Mouse (Mus musculus): ENCODE data around the gene Rhbdl3.
A peak's percentile ranks its signal among the peaks of the same experiment; 100 is the strongest.
"Not testable (repeated sequence)": the region's sequence is repeated elsewhere in the genome, so short reads cannot be mapped to it uniquely, and the experiment has no call there.

Rhbdl3 gene

GRCm38 (mm10) chr11:80312565-80312964 lies 11.9 kb downstream of the Rhbdl3 start:
- no peak for DNase-seq (ENCODE audit: extremely low spot score)

- no peak for DNase-seq (ENCODE audit: extremely low spot score)
Observed at GRCm38 (mm10) chr11:80313462-80313861, 12.8 kb downstream of the Rhbdl3 start.

DNA sequence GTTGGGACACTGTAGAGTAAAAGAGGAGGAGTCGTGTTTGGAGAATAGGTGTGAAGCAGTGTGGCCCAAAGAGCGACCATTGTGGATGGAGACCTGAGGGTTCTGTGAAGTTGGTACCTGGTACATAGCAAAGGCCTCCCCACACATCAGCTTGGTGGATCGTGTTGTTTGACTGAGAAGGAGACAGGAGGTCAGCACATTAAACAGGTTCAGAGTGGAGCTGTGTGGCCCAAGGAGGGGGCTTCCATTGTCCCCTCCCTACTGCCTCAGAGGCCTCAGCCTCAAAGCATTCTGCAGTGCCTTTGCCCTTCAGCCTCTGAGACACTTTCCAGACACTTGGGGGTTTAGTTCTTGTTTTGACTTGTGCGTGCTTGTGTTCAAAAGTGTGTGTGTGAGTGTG lies 13.2 kb downstream of the Rhbdl3 start:
- DNase-seq (ENCODE audit: extremely low spot score): no peak

- DNase-seq (ENCODE audit: extremely low spot score): no peak
Observed at GRCm38 (mm10) chr11:80315743-80316639, 15.3 kb downstream of the Rhbdl3 start.

DNA sequence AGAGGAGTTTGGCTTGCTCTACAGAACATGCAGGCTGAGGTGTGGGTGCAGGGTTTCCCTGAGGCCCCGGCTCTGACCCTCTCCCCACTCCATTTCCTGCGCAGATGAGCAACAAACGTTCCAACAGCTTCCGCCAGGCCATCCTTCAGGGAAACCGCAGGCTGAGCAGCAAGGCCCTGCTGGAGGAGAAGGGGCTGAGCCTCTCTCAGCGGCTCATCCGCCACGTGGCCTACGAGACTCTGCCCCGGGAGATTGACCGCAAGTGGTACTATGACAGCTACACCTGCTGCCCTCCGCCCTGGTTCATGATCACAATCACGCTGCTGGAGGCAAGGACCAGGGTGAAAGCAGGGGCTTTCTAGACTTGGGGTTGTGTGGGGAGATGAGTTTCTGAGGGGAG lies 22.5 kb downstream of the Rhbdl3 start:
- no peak for DNase-seq (ENCODE audit: extremely low spot score)

- no peak for DNase-seq (ENCODE audit: extremely low spot score)
Observed at GRCm38 (mm10) chr11:80324636-80325035, 23.9 kb downstream of the Rhbdl3 start.

- no peak for DNase-seq (ENCODE audit: extremely low spot score)
Observed at GRCm38 (mm10) chr11:80332709-80333400, 32.1 kb downstream of the Rhbdl3 start.

DNA sequence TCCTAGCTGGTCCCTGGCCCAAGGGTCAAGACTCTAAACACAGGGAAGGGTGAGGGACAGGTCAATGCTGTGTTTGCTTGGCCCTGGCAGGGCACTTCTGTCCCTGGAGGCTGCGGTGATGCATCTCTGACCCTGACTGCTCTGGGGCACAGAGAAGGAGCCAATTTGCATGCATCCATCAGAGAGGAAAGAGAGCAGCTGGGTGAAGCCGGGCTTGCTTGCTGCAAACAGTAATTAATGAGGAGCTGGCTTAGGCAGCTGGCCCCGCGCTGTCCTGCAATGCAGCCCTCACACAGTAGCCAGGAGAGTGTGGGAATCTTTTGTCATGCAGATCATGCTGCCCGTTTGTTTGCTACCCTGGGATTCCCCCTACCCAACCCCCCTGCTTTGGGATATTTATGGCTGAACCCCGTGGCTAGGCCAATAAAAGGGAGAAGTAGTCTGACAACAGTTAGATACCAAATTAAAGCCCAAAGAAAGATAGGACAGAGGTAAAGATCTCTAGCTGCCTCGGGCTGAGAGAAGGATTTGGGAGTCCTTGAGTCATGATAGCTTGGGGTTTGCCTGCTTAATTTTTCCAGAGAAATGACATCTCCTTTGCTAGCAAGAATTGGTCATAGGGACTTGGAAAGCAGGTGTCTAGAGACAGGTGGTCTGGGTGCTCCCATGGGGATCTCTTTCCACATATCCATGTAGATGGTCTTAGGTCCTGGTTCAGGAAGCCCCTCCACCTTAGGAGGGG lies 35.1 kb downstream of the Rhbdl3 start:
- DNase-seq (ENCODE audit: extremely low spot score): peak; percentile 68

- DNase-seq (ENCODE audit: extremely low spot score): no peak
Observed at GRCm38 (mm10) chr11:80336351-80336730, 35.6 kb downstream of the Rhbdl3 start.

GRCm38 (mm10) chr11:80342482-80342881 lies 41.8 kb downstream of the Rhbdl3 start:
- DNase-seq (ENCODE audit: extremely low spot score): peak; percentile 12

- DNase-seq (ENCODE audit: extremely low spot score): peak; percentile 76
Observed at GRCm38 (mm10) chr11:80351832-80352430, 51.2 kb downstream of the Rhbdl3 start.

GRCm38 (mm10) chr11:80354832-80355231 lies 54.1 kb downstream of the Rhbdl3 start:
- no peak for DNase-seq (ENCODE audit: extremely low spot score)

GRCm38 (mm10) chr11:80368949-80369348 lies 68.2 kb downstream of the Rhbdl3 start:
- DNase-seq (ENCODE audit: extremely low spot score): no peak

GRCm38 (mm10) chr11:80376651-80377050 lies 75.9 kb downstream of the Rhbdl3 start:
- DNase-seq (ENCODE audit: extremely low spot score): no peak

GRCm38 (mm10) chr11:80377712-80378451 lies 77.2 kb downstream of the Rhbdl3 start, which contains the start of gene 5730455P16Rik:
Gene 5730455P16Rik, minus strand, starts transcription at chr11:80378034.
- DNase-seq (ENCODE audit: extremely low spot score): peak; percentile 87

GRCm38 (mm10) chr11:80378452-80379068 lies 77.8 kb downstream of the Rhbdl3 start:
- not testable (repeated sequence) for DNase-seq (ENCODE audit: extremely low spot score)

GRCm38 (mm10) chr11:80379184-80379583 lies 78.5 kb downstream of the Rhbdl3 start:
- not testable (repeated sequence) for DNase-seq (ENCODE audit: extremely low spot score)

- DNase-seq (ENCODE audit: extremely low spot score): no peak
Observed at GRCm38 (mm10) chr11:80382626-80383018, 81.9 kb downstream of the Rhbdl3 start.

DNA sequence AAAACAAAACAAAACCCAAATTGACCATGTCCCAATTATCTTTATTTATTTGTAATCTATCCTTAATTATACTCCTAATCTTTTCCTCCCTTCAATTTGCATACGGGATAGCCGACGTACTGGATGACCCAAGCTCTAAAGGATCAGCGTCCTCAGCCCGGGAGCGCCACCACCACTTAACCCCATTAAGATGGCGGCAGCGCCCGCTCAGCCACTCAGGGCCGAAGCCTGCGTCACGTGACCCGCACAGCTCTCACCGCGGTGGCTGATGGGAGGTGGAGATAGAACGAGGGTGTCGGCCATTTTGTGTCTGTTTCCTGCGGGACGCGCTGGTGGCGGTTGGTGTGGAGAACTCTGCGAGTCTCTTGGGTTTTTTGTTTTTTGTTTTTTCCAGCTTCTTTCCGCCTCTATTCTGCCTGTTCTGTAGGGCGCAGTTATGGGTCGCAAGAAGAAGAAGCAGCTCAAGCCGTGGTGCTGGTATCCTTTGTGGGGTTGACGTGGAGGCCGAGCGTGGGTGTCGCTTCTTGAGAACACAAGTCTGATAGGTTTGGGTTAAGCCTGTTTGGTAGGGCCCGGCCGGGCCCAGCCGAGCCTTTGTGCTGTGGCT lies 82.4 kb downstream of the Rhbdl3 start, which contains the start of gene Zfp207:
Zfp207 (plus strand) TSS at position 261 of the 607 bp plus-strand sequence.
- DNase-seq (ENCODE audit: extremely low spot score): peak; percentile 94

- DNase-seq (ENCODE audit: extremely low spot score): no peak
Observed at GRCm38 (mm10) chr11:80383626-80384046, 82.9 kb downstream of the Rhbdl3 start.
